Mouse (Mus musculus): ENCODE results near the gene Ttll1. TPM values are rescaled to one million over a fixed set of nuclear protein-coding genes. Genes with fewer than 3 reads are reported as not detected.
A peak's percentile ranks its signal among the peaks of the same experiment; 100 is the strongest.
"Not testable (repeated sequence)": the region's sequence is repeated elsewhere in the genome, so short reads cannot be mapped to it uniquely, and the experiment has no call there.

The Ttll1 gene
- polyA plus RNA-seq, 1 experiment from 2014 or later = 35.3 TPM

DNA sequence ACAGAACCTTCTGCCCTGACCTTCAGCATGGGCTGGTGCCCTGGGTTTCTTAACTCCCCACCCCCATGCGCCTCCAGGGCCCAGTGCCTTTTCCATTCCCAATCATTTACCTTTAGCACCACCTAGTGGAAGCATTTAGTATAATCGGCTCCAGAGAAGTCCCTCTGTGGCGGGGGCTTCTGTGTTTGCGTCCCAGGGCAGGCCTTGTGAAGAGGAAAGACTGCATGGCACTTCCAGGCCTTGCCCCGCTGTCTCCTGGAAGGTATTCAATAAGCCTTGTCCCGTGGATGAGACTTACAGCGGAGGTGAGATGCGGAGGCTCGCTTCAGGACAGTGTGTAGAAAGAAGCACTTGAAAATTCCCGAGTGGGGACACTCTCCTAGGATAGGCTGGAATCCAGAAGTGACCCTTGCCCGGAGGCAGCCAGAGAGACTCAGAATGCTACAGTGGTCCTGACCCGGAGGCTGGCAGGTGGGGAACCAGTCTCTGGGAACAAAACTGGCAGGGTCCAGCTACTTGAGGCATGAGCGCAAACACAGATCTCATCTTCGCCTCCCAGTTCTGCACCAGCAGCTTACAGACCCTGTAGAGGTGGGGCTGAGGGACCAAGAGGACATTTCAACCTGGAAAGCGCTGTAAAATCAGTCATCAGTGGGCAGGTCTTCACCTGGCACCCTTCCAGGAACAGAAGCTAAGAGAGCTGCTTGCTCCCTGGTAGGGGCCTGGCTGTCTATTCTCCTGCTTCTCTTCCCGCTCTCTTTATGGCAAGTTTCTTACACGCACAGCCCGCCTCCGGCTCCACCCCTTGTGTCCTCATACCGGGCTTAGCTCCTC lies 7.7 kb upstream of the Ttll1 start:
- 0 out of 2 replicates have a peak, but pooled peaks have one; percentile 30 for ATAC-seq (replicated peaks; ENCODE audit: low FRiP score)
- H3K4me3 ChIP-seq (ENCODE audit: low read depth, low read length) = no peak overlapping the region
- no peaks in the 10 kb centered on the region for H3K9me3 ChIP-seq (ENCODE audit: control insufficient read depth, low read length)
- H3K4me2 ChIP-seq (ENCODE audit: low read depth, low read length, severe bottlenecking) = no peak overlapping the region
- no peaks in the 10 kb centered on the region; the same call in 1 of the 2 replicates for H3K4me1 ChIP-seq (replicated peaks; ENCODE audit: control insufficient read depth, insufficient read depth, low read length)
- H3K27me3 ChIP-seq (ENCODE audit: control insufficient read depth, insufficient read depth, low read length) = no peaks in the 10 kb centered on the region
- DNase-seq (ENCODE audit: low spot score) = peak; percentile 82
- WGBS = 38% methylated on average over 20 of the region's 20 CpGs
- H3K9ac ChIP-seq (ENCODE audit: low read length) = no peak overlapping the region
- H3K27ac ChIP-seq (ENCODE audit: low read depth, low read length) = no peak overlapping the region
- no peaks in the 10 kb centered on the region for H3K36me3 ChIP-seq (ENCODE audit: control insufficient read depth, insufficient read depth, low read length)

DNA sequence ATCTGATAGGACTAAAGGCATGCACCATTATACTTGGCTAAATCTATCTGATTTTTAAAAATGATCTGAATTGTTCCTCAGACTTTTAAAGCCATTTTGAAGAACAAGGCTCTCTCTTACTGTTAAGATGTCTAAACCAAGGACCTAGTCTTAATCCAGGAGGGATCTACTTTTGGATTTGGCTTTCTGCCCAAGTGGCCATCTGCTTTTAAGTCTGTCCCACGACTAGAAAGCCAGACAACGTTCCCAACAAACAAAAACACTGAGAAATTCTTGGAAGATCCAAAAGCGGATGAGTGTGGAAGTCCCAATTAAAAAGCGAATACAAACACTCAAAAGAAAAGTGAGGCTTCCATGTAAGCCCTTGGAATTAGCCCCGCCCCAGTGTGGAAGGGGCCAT lies 4.3 kb upstream of the Ttll1 start:
- no peak for DNase-seq (ENCODE audit: low spot score)

GRCm38 (mm10) chr15:83512489-83513281 lies 2.0 kb upstream of the Ttll1 start:
- DNase-seq (ENCODE audit: low spot score) (no peak), ATAC-seq (replicated peaks; ENCODE audit: low FRiP score) (no peak)
- 81% methylated on average over 13 of the region's 13 CpGs for WGBS
- Histone ChIP-seq H3K36me3 (ENCODE audit: control insufficient read depth, insufficient read depth, low read length) (no peaks in the 10 kb centered on the region), H3K27me3 (ENCODE audit: control insufficient read depth, insufficient read depth, low read length) (no peaks in the 10 kb centered on the region), H3K27ac (ENCODE audit: low read depth, low read length) (no peak overlapping the region), H3K9me3 (ENCODE audit: control insufficient read depth, low read length) (no peaks in the 10 kb centered on the region), H3K4me3 (ENCODE audit: low read depth, low read length) (no peak overlapping the region), H3K4me1 (replicated peaks; ENCODE audit: control insufficient read depth, insufficient read depth, low read length) (peaks cover 3% of the 10 kb centered on the region; the same call in 1 of the 2 replicates), H3K4me2 (ENCODE audit: low read depth, low read length, severe bottlenecking) (no peak overlapping the region), H3K9ac (ENCODE audit: low read length) (no peak overlapping the region)

More for the DNA sequence above, 4.3 kb upstream of the Ttll1 start:
- no peaks in the 10 kb centered on the region for H3K36me3 ChIP-seq (ENCODE audit: control insufficient read depth, insufficient read depth, low read length)
- no peak overlapping the region for H3K9ac ChIP-seq (ENCODE audit: low read length)
- 78% methylated on average over 5 of the region's 5 CpGs for WGBS
- H3K4me1 ChIP-seq (replicated peaks; ENCODE audit: control insufficient read depth, insufficient read depth, low read length) = peaks cover 3% of the 10 kb centered on the region; the same call in 1 of the 2 replicates
- no peak overlapping the region for H3K4me2 ChIP-seq (ENCODE audit: low read depth, low read length, severe bottlenecking)
- H3K27me3 ChIP-seq (ENCODE audit: control insufficient read depth, insufficient read depth, low read length) = no peaks in the 10 kb centered on the region
- H3K27ac ChIP-seq (ENCODE audit: low read depth, low read length) = no peak overlapping the region
- no peak for ATAC-seq (replicated peaks; ENCODE audit: low FRiP score)
- no peaks in the 10 kb centered on the region for H3K9me3 ChIP-seq (ENCODE audit: control insufficient read depth, low read length)
- H3K4me3 ChIP-seq (ENCODE audit: low read depth, low read length) = no peak overlapping the region

DNA sequence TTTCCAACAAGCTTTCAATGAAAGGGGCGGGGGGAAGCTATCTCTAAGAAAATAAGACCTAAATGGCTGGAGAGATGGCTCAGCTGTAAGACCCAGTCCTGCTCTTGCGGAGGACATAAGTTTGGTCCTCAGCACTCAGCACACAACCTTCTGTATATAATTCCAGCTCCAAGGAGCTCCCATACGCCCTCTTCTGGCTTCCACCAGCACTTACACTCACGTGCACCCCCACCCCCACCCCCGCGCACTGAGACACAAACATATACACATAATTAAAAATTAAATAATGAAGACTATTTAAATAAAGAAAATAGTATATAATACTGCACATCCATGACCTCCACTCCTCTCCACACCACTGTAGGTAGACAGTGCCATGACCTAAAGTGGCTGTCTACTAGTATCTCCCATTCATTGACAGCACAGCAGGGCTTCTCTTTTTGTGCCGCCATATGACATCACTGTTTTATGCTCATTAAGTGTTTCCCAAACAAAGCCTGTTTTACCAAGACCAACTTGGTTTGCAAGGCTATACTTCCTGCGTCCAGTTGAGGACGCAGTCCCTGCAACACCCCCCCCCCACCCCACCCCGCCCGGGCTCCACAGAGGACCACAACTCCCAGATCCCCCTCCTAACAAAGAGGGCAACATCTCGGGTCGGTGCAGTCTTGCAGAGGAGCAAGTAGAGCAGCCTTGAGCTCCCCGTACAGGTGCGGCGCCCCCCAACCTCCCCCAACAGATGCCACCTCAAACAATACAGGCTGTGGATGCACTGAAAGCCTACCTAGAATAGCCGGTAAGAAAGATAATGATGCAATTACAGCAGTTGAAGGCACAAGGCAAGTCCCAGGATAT lies 516 bp downstream of the Ttll1 start:
- H3K4me1 ChIP-seq (replicated peaks; ENCODE audit: control insufficient read depth, insufficient read depth, low read length) = peaks cover 3% of the 10 kb centered on the region; the same call in 1 of the 2 replicates
- H3K4me3 ChIP-seq (ENCODE audit: low read depth, low read length) = peak overlapping the region; percentile 57
- peak overlapping the region; percentile 80 for H3K27ac ChIP-seq (ENCODE audit: low read depth, low read length)
- ATAC-seq (replicated peaks; ENCODE audit: low FRiP score) (peak; percentile 84), DNase-seq (ENCODE audit: low spot score) (no peak)
- H3K9me3 ChIP-seq (ENCODE audit: control insufficient read depth, low read length) = no peaks in the 10 kb centered on the region
- peak overlapping the region; percentile 74 for H3K4me2 ChIP-seq (ENCODE audit: low read depth, low read length, severe bottlenecking)
- WGBS = 23% methylated on average over 17 of the region's 17 CpGs
- no peaks in the 10 kb centered on the region for H3K36me3 ChIP-seq (ENCODE audit: control insufficient read depth, insufficient read depth, low read length)
- H3K9ac ChIP-seq (ENCODE audit: low read length) = peak overlapping the region; percentile 69
- no peaks in the 10 kb centered on the region for H3K27me3 ChIP-seq (ENCODE audit: control insufficient read depth, insufficient read depth, low read length)

GRCm38 (mm10) chr15:83501483-83501882 lies 9.2 kb downstream of the Ttll1 start:
- H3K27me3 ChIP-seq (ENCODE audit: control insufficient read depth, insufficient read depth, low read length); H3K9me3 ChIP-seq (ENCODE audit: control insufficient read depth, low read length); H3K4me2 ChIP-seq (ENCODE audit: low read depth, low read length, severe bottlenecking); ATAC-seq (replicated peaks; ENCODE audit: low FRiP score); H3K4me1 ChIP-seq (replicated peaks; ENCODE audit: control insufficient read depth, insufficient read depth, low read length); H3K27ac ChIP-seq (ENCODE audit: low read depth, low read length); H3K4me3 ChIP-seq (ENCODE audit: low read depth, low read length); H3K9ac ChIP-seq (ENCODE audit: low read length); DNase-seq (ENCODE audit: low spot score); H3K36me3 ChIP-seq (ENCODE audit: control insufficient read depth, insufficient read depth, low read length): not testable (repeated sequence)
- WGBS = 76% methylated on average over 6 of the region's 6 CpGs

GRCm38 (mm10) chr15:83500352-83500751 lies 10.3 kb downstream of the Ttll1 start:
- DNase-seq (ENCODE audit: low spot score) (no peak), ATAC-seq (replicated peaks; ENCODE audit: low FRiP score) (no peak)
- Histone ChIP-seq H3K4me1 (replicated peaks; ENCODE audit: control insufficient read depth, insufficient read depth, low read length) (no peaks in the 10 kb centered on the region), H3K4me2 (ENCODE audit: low read depth, low read length, severe bottlenecking) (no peak overlapping the region), H3K27ac (ENCODE audit: low read depth, low read length) (no peak overlapping the region), H3K4me3 (ENCODE audit: low read depth, low read length) (no peak overlapping the region), H3K9ac (ENCODE audit: low read length) (no peak overlapping the region), H3K36me3 (ENCODE audit: control insufficient read depth, insufficient read depth, low read length) (no peaks in the 10 kb centered on the region; the same call in 1 of the 2 replicates), H3K27me3 (ENCODE audit: control insufficient read depth, insufficient read depth, low read length) (no peaks in the 10 kb centered on the region), H3K9me3 (ENCODE audit: control insufficient read depth, low read length) (no peaks in the 10 kb centered on the region)
- 59% methylated on average over 3 of the region's 3 CpGs for WGBS

- no peak for ATAC-seq (replicated peaks; ENCODE audit: low FRiP score)
- no peak overlapping the region for H3K4me3 ChIP-seq (ENCODE audit: low read depth, low read length)
- 95% methylated on average over 10 of the region's 10 CpGs for WGBS
- H3K4me2 ChIP-seq (ENCODE audit: low read depth, low read length, severe bottlenecking) = no peak overlapping the region
- no peaks in the 10 kb centered on the region for H3K4me1 ChIP-seq (replicated peaks; ENCODE audit: control insufficient read depth, insufficient read depth, low read length)
- H3K9me3 ChIP-seq (ENCODE audit: control insufficient read depth, low read length) = no peaks in the 10 kb centered on the region
- H3K27me3 ChIP-seq (ENCODE audit: control insufficient read depth, insufficient read depth, low read length) = no peaks in the 10 kb centered on the region
- no peak overlapping the region for H3K27ac ChIP-seq (ENCODE audit: low read depth, low read length)
- DNase-seq (ENCODE audit: low spot score) = no peak
- no peak overlapping the region for H3K9ac ChIP-seq (ENCODE audit: low read length)
- H3K36me3 ChIP-seq (ENCODE audit: control insufficient read depth, insufficient read depth, low read length) = no peaks in the 10 kb centered on the region; the same call in 1 of the 2 replicates
These were observed 11.4 kb downstream of the Ttll1 start for GRCm38 (mm10) chr15:83499211-83499755.

- Histone ChIP-seq H3K4me1 (replicated peaks; ENCODE audit: control insufficient read depth, insufficient read depth, low read length) (no peaks in the 10 kb centered on the region), H3K4me2 (ENCODE audit: low read depth, low read length, severe bottlenecking) (no peak overlapping the region), H3K27ac (ENCODE audit: low read depth, low read length) (no peak overlapping the region), H3K4me3 (ENCODE audit: low read depth, low read length) (no peak overlapping the region), H3K9ac (ENCODE audit: low read length) (no peak overlapping the region), H3K27me3 (ENCODE audit: control insufficient read depth, insufficient read depth, low read length) (no peaks in the 10 kb centered on the region), H3K36me3 (ENCODE audit: control insufficient read depth, insufficient read depth, low read length) (no peaks in the 10 kb centered on the region; the same call in 1 of the 2 replicates), H3K9me3 (ENCODE audit: control insufficient read depth, low read length) (no peaks in the 10 kb centered on the region)
- no peak for DNase-seq (ENCODE audit: low spot score)
- ATAC-seq (replicated peaks; ENCODE audit: low FRiP score) = no peak
- 93% methylated on average over 6 of the region's 6 CpGs for WGBS
These were observed 13.4 kb downstream of the Ttll1 start for GRCm38 (mm10) chr15:83497299-83497698.

Data from forebrain, embryonic 11.5 days (tissue).